Mouse (Mus musculus) small intestine, adult 2 months (tissue): Measurements from ENCODE around the gene Ttc7b. TPM values are rescaled to one million over a fixed set of nuclear protein-coding genes. Genes with fewer than 3 reads are reported as not detected.

ENCODE experiments used
- H3K27ac ChIP-seq: fragments of 200-500 bp; 2 replicates; pipeline ENCODE4 v1.5.1; 2012; ENCODE audit warnings: low read depth, low read length, control low read depth, inconsistent platforms; ENCODE audit not compliant: insufficient read depth
- H3K27me3 ChIP-seq: fragments of 200-500 bp; 2 replicates; pipeline ENCODE4 v1.6.1; 2012; ENCODE audit warnings: mild to moderate bottlenecking, moderate library complexity, low read length, inconsistent platforms; ENCODE audit not compliant: control insufficient read depth, insufficient read depth
- H3K36me3 ChIP-seq: fragments of 200-500 bp; 2 replicates; pipeline ENCODE4 v1.6.1; 2012; ENCODE audit warnings: mild to moderate bottlenecking, low read length, control low read depth, inconsistent platforms; ENCODE audit not compliant: control insufficient read depth, insufficient read depth
- H3K4me1 ChIP-seq: fragments of 200-500 bp; 2 replicates; pipeline ENCODE4 v1.6.1; 2012; ENCODE audit warnings: low read length, inconsistent platforms, mixed read lengths; ENCODE audit not compliant: control insufficient read depth, insufficient read depth, insufficient read length
- H3K4me3 ChIP-seq: fragments of 200-500 bp; 2 replicates; pipeline ENCODE4 v1.5.1; 2012; ENCODE audit warnings: low read depth, mild to moderate bottlenecking, control low read depth, inconsistent platforms, low read length, moderate library complexity
- CTCF ChIP-seq: fragments of 200-500 bp; IDR thresholded peaks from 2 replicates; pipeline ENCODE4 v1.5.1; 2012; ENCODE audit warnings: low read depth, mild to moderate bottlenecking, control low read depth, inconsistent platforms, low read length, moderate library complexity, mixed read lengths; ENCODE audit not compliant: insufficient replicate concordance, insufficient read length; ENCODE audit errors: extremely low read depth
- POLR2A ChIP-seq: fragments of 200-500 bp; IDR thresholded peaks from 2 replicates; pipeline ENCODE4 v1.6.1; 2012; ENCODE audit warnings: low read depth, mild to moderate bottlenecking, control low read depth, inconsistent platforms, low read length, moderate library complexity
- WGBS: fragments of 180-500 bp; shearing (Covaris S2); methylation state at CpG from one replicate; pipeline ENCODE4 v1.1.7; 2018; 5-methylcytosine and 5-hydroxymethylcytosine counted together
- polyA plus RNA-seq: library from polyadenylated mRNA; depleted of rRNA; stranded (reverse); fragments of >200 nt; gene quantifications from 2 replicates; pipeline ENCODE4 v1.2.3, GENCODE M21; 2012

Ttc7b gene
- polyA plus RNA-seq, 1 experiment = 13.0 TPM

GRCm38 (mm10) chr12:100543437-100544193 lies 23.0 kb upstream of the Ttc7b start:
- H3K4me1 ChIP-seq = no peaks in the 10 kb centered on the region
- H3K27ac ChIP-seq = no peak overlapping the region
- WGBS = 70% methylated on average over 6 of the region's 6 CpGs
- H3K27me3 ChIP-seq = no peaks in the 10 kb centered on the region
- no peak overlapping the region for H3K4me3 ChIP-seq
- TF ChIP-seq CTCF (no peak), POLR2A (no peak)
- no peaks in the 10 kb centered on the region for H3K36me3 ChIP-seq

- Histone ChIP-seq H3K27me3 (no peaks in the 10 kb centered on the region), H3K4me3 (no peak overlapping the region), H3K27ac (no peak overlapping the region), H3K4me1 (no peaks in the 10 kb centered on the region), H3K36me3 (no peaks in the 10 kb centered on the region)
- 93% methylated on average over 6 of the region's 6 CpGs for WGBS
- TF ChIP-seq CTCF (no peak), POLR2A (no peak)
These were observed 21.9 kb upstream of the Ttc7b start for GRCm38 (mm10) chr12:100542494-100542893.

- Histone ChIP-seq H3K36me3 (no peaks in the 10 kb centered on the region), H3K4me3 (no peak overlapping the region), H3K4me1 (no peaks in the 10 kb centered on the region), H3K27me3 (no peaks in the 10 kb centered on the region), H3K27ac (no peak overlapping the region)
- TF ChIP-seq POLR2A = no peak
- no peak for TF ChIP-seq CTCF
- WGBS = 57% methylated on average over 3 of the region's 3 CpGs
These were observed 21.4 kb upstream of the Ttc7b start for GRCm38 (mm10) chr12:100542076-100542475.

- WGBS = 10% methylated on average over 9 of the region's 9 CpGs
- no peak overlapping the region; the same call in 1 of the 2 replicates for H3K27ac ChIP-seq
- H3K27me3 ChIP-seq = no peaks in the 10 kb centered on the region
- no peaks in the 10 kb centered on the region for H3K4me1 ChIP-seq
- TF ChIP-seq POLR2A (no peak), CTCF (no peak)
- no peak overlapping the region for H3K4me3 ChIP-seq
- no peaks in the 10 kb centered on the region for H3K36me3 ChIP-seq
These were observed 18.6 kb upstream of the Ttc7b start for GRCm38 (mm10) chr12:100539158-100539714.

- Histone ChIP-seq H3K27me3 (no peaks in the 10 kb centered on the region), H3K4me3 (no peak overlapping the region), H3K27ac (no peak overlapping the region), H3K36me3 (no peaks in the 10 kb centered on the region), H3K4me1 (no peaks in the 10 kb centered on the region)
- TF ChIP-seq CTCF (no peak), POLR2A (no peak)
- 41% methylated on average over 7 of the region's 7 CpGs for WGBS
These were observed 18.0 kb upstream of the Ttc7b start for GRCm38 (mm10) chr12:100538445-100539157.

- Histone ChIP-seq H3K36me3 (no peaks in the 10 kb centered on the region), H3K4me3 (no peak overlapping the region), H3K27me3 (no peaks in the 10 kb centered on the region), H3K4me1 (no peaks in the 10 kb centered on the region), H3K27ac (no peak overlapping the region)
- WGBS = 87% methylated on average over 11 of the region's 11 CpGs
- TF ChIP-seq POLR2A (no peak), CTCF (no peak)
These were observed 16.5 kb upstream of the Ttc7b start for GRCm38 (mm10) chr12:100537091-100537490.

GRCm38 (mm10) chr12:100535028-100535427 lies 14.4 kb upstream of the Ttc7b start:
- Histone ChIP-seq H3K36me3 (no peaks in the 10 kb centered on the region), H3K27me3 (no peaks in the 10 kb centered on the region), H3K4me3 (no peak overlapping the region), H3K27ac (no peak overlapping the region), H3K4me1 (no peaks in the 10 kb centered on the region)
- WGBS = 92% methylated on average over 12 of the region's 12 CpGs
- TF ChIP-seq CTCF (no peak), POLR2A (no peak)
